Mouse (Mus musculus) E14TG2a.4 (cell line): ENCODE data around the gene Gpc6.

Experiments used
- CTCF ChIP-seq: conservative IDR thresholded peaks from 2 replicates; pipeline ENCODE4 v1.5.1; 2014; ENCODE audit warnings: low read length
- NANOG ChIP-seq: IDR thresholded peaks from 2 replicates; pipeline ENCODE4 v1.6.1; 2014; ENCODE audit warnings: borderline replicate concordance, low read length, mixed read lengths

GRCm38 (mm10) chr14:117435739-117436138, 510.6 kb downstream of the Gpc6 start:
- no peak for TF ChIP-seq CTCF
- no peak for TF ChIP-seq NANOG
